Comparison of ENCODE assay signal across 13 mouse cellular contexts in the genomic region with DNA sequence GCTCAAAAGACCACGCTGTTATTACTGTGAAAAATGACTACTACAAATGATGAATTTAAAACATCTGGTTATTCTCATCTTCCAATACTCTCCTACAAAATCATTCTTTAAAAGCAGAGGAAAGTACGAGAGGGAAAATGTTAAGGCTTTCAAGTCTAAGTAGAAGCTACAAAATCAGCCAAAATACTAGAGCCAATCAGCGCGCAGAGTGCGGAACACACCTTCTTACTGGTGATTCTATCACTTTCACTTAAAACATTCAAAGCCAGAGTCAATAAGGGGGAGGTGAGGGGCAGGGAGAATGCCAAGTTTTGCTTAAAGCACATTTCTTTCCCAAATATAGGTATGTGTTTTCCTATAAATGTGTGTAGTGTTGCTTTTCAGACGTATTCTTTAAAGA. TPM values are rescaled to one million over a fixed set of nuclear protein-coding genes. Genes with fewer than 3 reads are reported as not detected.
DNase-seq lines count a peak whose midpoint lies in the region; ATAC-seq and TF ChIP-seq lines count a peak whose summit lies in the region.
"Had no signal": no experiment of that assay in that cellular context is flagged by ENCODE, and none has a peak within 500 bp of the region (broad histone marks: within the 10 kb centered on the region; RNA-seq: fewer than 3 reads in every experiment).

No protein-coding gene starts in this region.

- ATAC-seq in heart, embryonic 15.5 days (replicated peaks; ENCODE audit: insufficient number of reproducible peaks, insufficient read depth, low FRiP score, low read depth) = no peak
- no peak for ATAC-seq in midbrain, embryonic 12.5 days (ENCODE audit: low FRiP score, low read depth)
- ATAC-seq in stomach, postnatal 0 days (ENCODE audit: low FRiP score, low TSS enrichment) = no peak

- no peaks in the 10 kb centered on the region for H3K9me3 ChIP-seq in heart, embryonic 15.5 days (replicated peaks)
- H3K9me3 ChIP-seq in midbrain, embryonic 12.5 days = no peaks in the 10 kb centered on the region
- H3K9me3 ChIP-seq in midbrain, embryonic 10.5 days (replicated peaks) = no peaks in the 10 kb centered on the region
- H3K9me3 ChIP-seq in stomach, postnatal 0 days (ENCODE audit: control insufficient read depth, low read length) = no peaks in the 10 kb centered on the region

- no peak for TF ChIP-seq EP300 in stomach, postnatal 0 days (optimal IDR thresholded peaks at IDR 0.05)

- H3K4me1 ChIP-seq in heart, embryonic 15.5 days (replicated peaks) = peaks cover 12% of the 10 kb centered on the region
- peaks cover 8% of the 10 kb centered on the region; the same call in 1 of the 2 replicates for H3K4me1 ChIP-seq in midbrain, embryonic 12.5 days
- peaks cover 25% of the 10 kb centered on the region for H3K4me1 ChIP-seq in midbrain, embryonic 10.5 days
- peaks cover 4% of the 10 kb centered on the region; the same call in 1 of the 2 replicates for H3K4me1 ChIP-seq in stomach, postnatal 0 days (replicated peaks; ENCODE audit: control insufficient read depth, insufficient read depth)

- no peaks in the 10 kb centered on the region for H3K36me3 ChIP-seq in heart, embryonic 15.5 days
- H3K36me3 ChIP-seq in midbrain, embryonic 12.5 days = no peaks in the 10 kb centered on the region
- H3K36me3 ChIP-seq in midbrain, embryonic 10.5 days = no peaks in the 10 kb centered on the region
- H3K36me3 ChIP-seq in stomach, postnatal 0 days (ENCODE audit: control insufficient read depth, insufficient read depth, low read length) = no peaks in the 10 kb centered on the region

- 82% methylated on average over 6 of the region's 6 CpGs for WGBS in heart, embryonic 15.5 days
- 92% methylated on average over 6 of the region's 6 CpGs for WGBS in midbrain, embryonic 12.5 days
- 90% methylated on average over 6 of the region's 6 CpGs for WGBS in midbrain, embryonic 10.5 days
- WGBS in stomach, postnatal 0 days = 63% methylated on average over 6 of the region's 6 CpGs

- no peak overlapping the region for H3K9ac ChIP-seq in heart, embryonic 15.5 days
- no peak overlapping the region for H3K9ac ChIP-seq in midbrain, embryonic 12.5 days (replicated peaks)
- no peak overlapping the region for H3K9ac ChIP-seq in stomach, postnatal 0 days (ENCODE audit: low read length)

- no peak overlapping the region for H3K4me3 ChIP-seq in heart, embryonic 15.5 days
- H3K4me3 ChIP-seq in midbrain, embryonic 12.5 days = no peak overlapping the region
- H3K4me3 ChIP-seq in midbrain, embryonic 10.5 days = no peak overlapping the region
- H3K4me3 ChIP-seq in stomach, postnatal 0 days (ENCODE audit: low read depth, low read length) = no peak overlapping the region

- no peak for TF ChIP-seq CTCF in stomach, postnatal 0 days (IDR thresholded peaks at IDR 0.05; ENCODE audit: low read depth)

- H3K4me2 ChIP-seq in heart, embryonic 15.5 days = 0 out of 2 replicates have a peak overlapping the region, but pooled peaks have one; percentile 10
- 0 out of 2 replicates have a peak overlapping the region, but pooled peaks have one; percentile 17 for H3K4me2 ChIP-seq in midbrain, embryonic 12.5 days (replicated peaks)
- peak overlapping the region; percentile 81 for H3K4me2 ChIP-seq in stomach, postnatal 0 days (replicated peaks; ENCODE audit: low read depth)

- no peaks in the 10 kb centered on the region for H3K27me3 ChIP-seq in heart, embryonic 15.5 days
- H3K27me3 ChIP-seq in midbrain, embryonic 12.5 days = no peaks in the 10 kb centered on the region
- H3K27me3 ChIP-seq in midbrain, embryonic 10.5 days (ENCODE audit: low read depth, poor library complexity, severe bottlenecking) = no peaks in the 10 kb centered on the region
- no peaks in the 10 kb centered on the region for H3K27me3 ChIP-seq in stomach, postnatal 0 days (ENCODE audit: control insufficient read depth, insufficient read depth, low read length)

- DNase-seq in heart, postnatal 4 days = no peak
- DNase-seq in midbrain, embryonic 10.5 days (ENCODE audit: low spot score) = no peak
- DNase-seq in induced T-regulatory cell, adult 2 months (ENCODE audit: low read depth) = peak; percentile 43
- no peak for DNase-seq in stomach, postnatal 0 days (ENCODE audit: low spot score)
- DNase-seq in Muller cell, postnatal 12 days (ENCODE audit: inconsistent ontology term) = no peak
- DNase-seq in cerebellum, postnatal 14 days = no peak
- DNase-seq: embryo, embryonic 11 days; heart, postnatal 14 days; kidney, postnatal 14 days had no signal

- H3K27ac ChIP-seq in heart, embryonic 15.5 days = no peak overlapping the region
- H3K27ac ChIP-seq in midbrain, embryonic 12.5 days (replicated peaks) = no peak overlapping the region
- no peak overlapping the region for H3K27ac ChIP-seq in midbrain, embryonic 10.5 days (replicated peaks)
- H3K27ac ChIP-seq in stomach, postnatal 0 days (replicated peaks) = no peak overlapping the region

RNA-seq across cellular contexts. Expression of gene Arl13b, which starts 1.5 kb away (rescaled TPM):
- polyA plus RNA-seq in heart, embryonic 15.5 days (2015; fragmentation: Nextera tagmentation; extraction: Ambion mirVana) = 10.8 and 11.8 TPM in 2 replicates
- total RNA-seq in heart, postnatal 4 days (2021) = 10 to 100 TPM in 1 of 2 experiments, 1 to 10 TPM in 1; 9.6 to 14.0 TPM
- 16.0 and 17.4 TPM in 2 replicates for polyA plus RNA-seq in midbrain, embryonic 12.5 days (2016; fragmentation: Nextera tagmentation; extraction: Ambion mirVana)
- 16.0 and 17.0 TPM in 2 replicates for polyA plus RNA-seq in midbrain, embryonic 10.5 days (2016; fragmentation: Nextera tagmentation; extraction: Ambion mirVana)
- polyA plus RNA-seq in stomach, postnatal 0 days (2015; fragmentation: Nextera tagmentation; extraction: Ambion mirVana) = 10.1 and 12.1 TPM in 2 replicates

RNA-seq across cellular contexts. Expression of gene Pros1, which starts 8.8 kb away (rescaled TPM):
- 18.2 and 22.7 TPM in 2 replicates for polyA plus RNA-seq in heart, embryonic 15.5 days (2015; fragmentation: Nextera tagmentation; extraction: Ambion mirVana)
- total RNA-seq in heart, postnatal 4 days (2021) = 10 to 100 TPM; 18.3 to 21.0 TPM
- polyA plus RNA-seq in midbrain, embryonic 12.5 days (2016; fragmentation: Nextera tagmentation; extraction: Ambion mirVana) = 14.0 and 18.4 TPM in 2 replicates
- 19.2 and 19.6 TPM in 2 replicates for polyA plus RNA-seq in midbrain, embryonic 10.5 days (2016; fragmentation: Nextera tagmentation; extraction: Ambion mirVana)
- polyA plus RNA-seq in stomach, postnatal 0 days (2015; fragmentation: Nextera tagmentation; extraction: Ambion mirVana) = 24.9 and 26.6 TPM in 2 replicates

RNA-seq across cellular contexts. Expression of gene Stx19, which starts 30.9 kb away (rescaled TPM):
- polyA plus RNA-seq in heart, embryonic 15.5 days (2015; fragmentation: Nextera tagmentation; extraction: Ambion mirVana) = 0.31 and 0.48 TPM in 2 replicates
- not detected for total RNA-seq in heart, postnatal 4 days (2021)
- polyA plus RNA-seq in midbrain, embryonic 12.5 days (2016; fragmentation: Nextera tagmentation; extraction: Ambion mirVana) = 0.45 and 0.60 TPM in 2 replicates
- 0.30 and 0.36 TPM in 2 replicates for polyA plus RNA-seq in midbrain, embryonic 10.5 days (2016; fragmentation: Nextera tagmentation; extraction: Ambion mirVana)
- polyA plus RNA-seq in stomach, postnatal 0 days (2015; fragmentation: Nextera tagmentation; extraction: Ambion mirVana) = 12.9 and 14.1 TPM in 2 replicates
- total RNA-seq: heart, postnatal 14 days; left cerebral cortex, postnatal 25 days; megakaryocyte progenitor cell, adult 5-6 weeks had no signal

RNA-seq across cellular contexts. Expression of gene Nsun3, which starts 58.7 kb away (rescaled TPM):
- polyA plus RNA-seq in heart, embryonic 15.5 days (2015; fragmentation: Nextera tagmentation; extraction: Ambion mirVana) = 5.2 and 5.9 TPM in 2 replicates
- total RNA-seq in heart, postnatal 4 days (2021) = 10 to 100 TPM in 1 of 2 experiments, 1 to 10 TPM in 1; 9.2 to 10.3 TPM
- polyA plus RNA-seq in midbrain, embryonic 12.5 days (2016; fragmentation: Nextera tagmentation; extraction: Ambion mirVana) = 12.1 and 12.8 TPM in 2 replicates
- polyA plus RNA-seq in midbrain, embryonic 10.5 days (2016; fragmentation: Nextera tagmentation; extraction: Ambion mirVana) = 7.8 and 11.3 TPM in 2 replicates
- 4.8 and 5.7 TPM in 2 replicates for polyA plus RNA-seq in stomach, postnatal 0 days (2015; fragmentation: Nextera tagmentation; extraction: Ambion mirVana)

Comparison
In these comparisons a context has a peak if more than half of its experiments do, and no peak if none do; other contexts are left out.
1. H3K4me2 ChIP-seq: peak in every context shown above with its lines; median percentile 81 in stomach, postnatal 0 days; 17 in midbrain, embryonic 12.5 days; 10 in heart, embryonic 15.5 days.